Mouse (Mus musculus) heart, postnatal 14 days (tissue): Measurements from ENCODE around the gene Gm3045. TPM values are rescaled to one million over a fixed set of nuclear protein-coding genes. Genes with fewer than 3 reads are reported as not detected.

ENCODE experiments used
- DNase-seq, 2 experiments: peaks; one replicate each; pipeline ENCODE4 v3.0.0; 2021 to 2022
- intact Hi-C: fragments of 180-260 bp; cut with DNase I; formaldehyde crosslinking; loops from one replicate; pipeline ENCODE4 v1.15.1; 2025
- total RNA-seq, 2 experiments: library from RNA; stranded (reverse); gene quantifications; 2 replicates each; pipeline ENCODE4 v1.2.3; 2021

Gm3045 gene
- total RNA-seq, 2 experiments from 2014 or later: not detected

DNA sequence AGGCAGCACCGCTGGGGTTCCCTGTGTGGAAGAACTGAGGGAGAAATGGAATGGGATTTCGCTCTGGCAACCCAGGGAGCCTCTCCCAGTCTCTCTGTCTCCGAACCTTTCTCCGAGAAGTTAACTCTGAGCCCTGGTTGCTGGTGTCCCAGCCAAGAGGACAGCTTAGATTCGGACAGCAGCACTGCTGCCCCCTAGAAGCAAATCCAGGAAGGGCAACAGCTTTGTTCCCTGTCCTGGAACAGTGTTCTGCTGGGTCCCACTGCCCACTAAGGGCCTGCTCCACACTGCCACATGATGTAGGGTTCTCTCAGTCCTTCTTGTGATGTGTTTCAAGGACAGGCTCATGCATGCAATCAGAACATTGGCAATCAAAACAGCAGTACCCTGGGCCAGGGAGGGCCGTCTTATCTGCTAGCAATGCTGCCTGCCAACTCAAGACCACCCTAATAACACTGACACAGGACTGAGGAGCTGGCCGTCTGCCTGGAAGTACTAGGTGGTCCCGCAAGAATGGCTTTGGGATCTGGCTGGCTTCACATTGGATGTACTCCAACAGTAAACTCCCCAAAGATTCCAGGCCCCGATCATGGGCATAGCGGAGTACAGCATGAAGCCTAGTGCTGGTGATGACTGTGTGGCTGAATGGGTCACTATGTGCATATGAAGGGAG, 9.4 kb downstream of the Gm3045 start:
- DNase-seq: no peak
- intact Hi-C loops: no loop called here

DNA sequence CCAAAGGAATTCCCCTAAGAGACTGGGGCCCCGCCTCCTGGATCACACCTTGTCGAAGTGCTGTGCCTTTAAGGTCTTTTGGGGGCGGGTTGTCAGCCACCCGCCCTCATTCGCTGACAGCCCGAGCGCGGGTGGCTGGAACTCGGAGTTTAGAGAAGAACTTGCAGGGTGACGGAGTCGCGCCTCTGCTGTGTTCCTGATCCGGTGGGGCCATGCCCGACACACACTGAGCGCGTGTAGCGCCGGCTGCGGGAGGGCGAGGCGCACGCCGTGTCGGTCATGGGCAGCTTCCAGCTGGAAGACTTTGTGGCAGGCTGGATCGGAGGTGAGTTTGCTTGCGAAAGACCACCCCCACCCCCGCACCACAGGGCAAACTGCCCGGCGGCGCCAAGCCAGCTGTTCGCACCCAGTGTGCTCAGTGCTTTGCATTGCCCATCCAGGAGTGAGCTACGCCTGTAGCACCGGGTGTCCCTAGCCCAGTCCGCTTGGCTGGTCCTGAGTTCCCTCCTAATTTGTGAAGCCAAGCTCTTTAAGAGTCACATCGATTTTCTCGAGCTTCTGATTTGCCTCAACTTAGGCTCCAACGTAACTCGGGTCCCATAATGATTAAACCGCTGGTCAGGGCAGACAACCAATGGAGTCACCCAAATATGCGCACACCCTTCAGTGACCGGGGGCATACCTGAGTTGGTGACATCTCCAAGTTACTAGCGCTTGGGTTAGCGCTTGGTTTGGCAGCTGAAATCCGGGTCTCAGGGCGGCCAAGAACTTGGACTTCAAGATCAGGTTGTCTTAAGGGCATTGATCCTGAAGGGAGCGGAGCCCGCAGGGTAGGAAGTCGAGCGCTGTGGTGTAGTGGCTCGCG, 12.0 kb downstream of the Gm3045 start, which contains the start of gene Slc25a48:
Gene Slc25a48 (plus strand): TSS at position 145 of the 865 bp plus-strand sequence.
- DNase-seq: peak; percentile 32 to 41
- intact Hi-C loops: no loop called here

DNA sequence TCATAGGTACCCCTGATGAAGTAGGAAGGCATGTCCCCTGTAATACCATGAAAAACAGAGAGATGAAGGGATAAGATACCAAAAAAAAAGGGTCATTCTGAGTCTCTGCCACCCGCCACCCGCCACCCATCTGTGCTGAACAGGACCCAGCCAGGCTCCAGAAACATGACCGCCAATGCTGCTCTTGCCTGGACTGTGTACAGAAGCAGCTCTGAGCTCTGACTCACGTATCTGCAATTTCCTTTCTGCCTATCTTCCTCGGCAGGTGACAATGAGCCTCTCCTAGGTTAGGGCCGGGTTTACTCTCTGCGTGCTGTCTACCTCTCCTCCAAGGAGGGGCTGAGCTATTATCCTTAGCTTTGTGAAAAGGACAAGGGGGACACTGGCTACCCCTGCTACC, 17.0 kb downstream of the Gm3045 start:
- no peak for DNase-seq
- intact Hi-C loops: no loop called here

DNA sequence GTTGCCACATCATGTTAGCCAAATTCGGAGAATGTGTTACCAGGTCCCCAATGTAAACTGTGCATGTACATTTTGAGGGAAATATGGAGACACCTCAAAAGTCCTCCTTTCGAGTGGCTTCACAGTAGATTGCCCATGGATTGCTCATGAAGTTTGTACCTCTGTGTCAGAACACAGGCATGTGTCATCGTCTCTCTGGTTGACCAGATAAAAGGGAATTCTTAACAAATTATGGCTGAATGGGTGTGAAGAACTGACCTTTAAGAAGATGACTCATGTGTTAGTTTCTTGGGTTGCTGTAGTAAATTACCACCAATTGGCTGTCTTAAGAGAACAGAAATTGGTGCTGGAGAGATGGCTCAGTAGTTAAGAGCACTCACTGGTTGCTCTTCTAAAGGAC, 17.7 kb downstream of the Gm3045 start:
- intact Hi-C loops: no loop called here
- DNase-seq: no peak

DNA sequence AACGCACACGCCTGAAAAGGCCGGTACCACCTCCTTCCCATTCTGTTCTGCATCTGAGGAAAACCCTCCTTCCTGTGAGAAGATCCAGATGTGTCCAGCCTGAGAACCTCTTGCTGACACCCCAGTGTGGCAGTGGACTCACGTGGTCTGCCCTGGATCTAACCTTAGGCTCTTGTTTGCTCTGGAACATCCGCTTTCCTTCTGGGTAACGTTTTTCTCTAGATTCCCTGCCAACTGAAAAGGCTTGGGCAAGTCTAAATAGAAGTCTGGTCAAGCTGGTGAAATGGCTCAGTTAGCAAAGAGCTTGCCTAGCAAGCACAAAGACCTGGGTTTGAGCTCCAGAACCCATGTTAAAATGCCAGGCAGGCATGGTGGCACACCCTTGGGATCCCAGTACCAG, 18.6 kb downstream of the Gm3045 start:
- intact Hi-C loops: no loop called here

DNA sequence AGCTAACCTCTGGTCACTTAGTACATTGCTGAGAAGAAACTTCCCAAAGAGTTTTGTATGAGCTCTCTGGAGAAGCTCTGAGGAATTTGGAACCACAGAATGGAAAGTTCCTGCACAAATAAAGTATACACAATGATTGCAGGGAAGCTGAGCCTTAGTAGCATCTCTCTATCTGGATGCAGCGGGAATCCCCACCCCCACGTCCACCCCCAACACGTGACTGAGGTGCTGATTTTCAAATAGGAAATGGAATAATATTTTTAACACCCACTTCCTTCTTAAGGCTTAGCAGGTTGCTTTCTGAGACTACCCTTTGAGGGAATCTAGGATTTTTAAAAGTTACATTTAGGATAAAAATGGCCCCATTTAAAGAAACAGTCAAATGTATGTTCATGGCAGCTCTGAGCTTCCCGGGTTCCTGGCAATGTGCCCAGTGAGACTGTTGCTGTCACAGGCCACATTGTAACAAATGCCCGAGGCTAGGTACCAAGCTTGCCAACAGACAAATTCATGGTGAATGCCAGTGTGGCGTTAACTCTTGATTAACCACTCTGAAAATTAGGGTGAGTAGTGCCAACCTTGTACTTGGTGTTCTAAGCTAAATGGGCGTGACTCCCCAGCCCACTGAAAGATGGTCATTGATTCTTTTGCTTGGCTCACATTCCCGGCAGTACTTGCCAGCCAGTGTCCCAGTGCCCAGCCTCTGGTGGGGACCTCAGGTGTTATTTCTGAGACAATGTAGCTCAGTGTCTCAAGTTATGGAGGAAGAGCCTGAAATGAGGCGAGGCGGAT, 23.0 kb downstream of the Gm3045 start:
- no peak for DNase-seq
- intact Hi-C loops: no loop called here

More for the DNA sequence above, 18.6 kb downstream of the Gm3045 start:
- DNase-seq: no peak

DNA sequence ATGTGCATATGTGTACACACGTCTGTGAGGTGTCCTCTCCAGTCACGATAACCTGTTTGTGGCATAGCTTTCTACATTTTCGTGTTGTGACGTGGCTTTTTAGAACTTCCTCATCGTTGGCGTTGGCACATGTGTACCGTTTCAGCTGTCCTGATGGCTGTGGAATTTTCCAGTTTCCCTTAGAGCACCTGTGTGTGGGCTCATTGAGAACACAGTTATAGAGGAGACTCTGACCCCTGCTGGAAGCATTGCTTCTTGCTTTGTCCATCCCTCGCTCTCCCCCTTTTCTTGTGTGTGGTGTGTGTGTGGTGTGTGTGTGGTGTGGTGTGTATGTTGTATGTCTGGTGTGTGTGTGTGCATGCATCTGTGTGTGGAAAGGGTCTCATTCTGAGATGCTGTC, 23.6 kb downstream of the Gm3045 start:
- intact Hi-C loops: no loop called here

DNA sequence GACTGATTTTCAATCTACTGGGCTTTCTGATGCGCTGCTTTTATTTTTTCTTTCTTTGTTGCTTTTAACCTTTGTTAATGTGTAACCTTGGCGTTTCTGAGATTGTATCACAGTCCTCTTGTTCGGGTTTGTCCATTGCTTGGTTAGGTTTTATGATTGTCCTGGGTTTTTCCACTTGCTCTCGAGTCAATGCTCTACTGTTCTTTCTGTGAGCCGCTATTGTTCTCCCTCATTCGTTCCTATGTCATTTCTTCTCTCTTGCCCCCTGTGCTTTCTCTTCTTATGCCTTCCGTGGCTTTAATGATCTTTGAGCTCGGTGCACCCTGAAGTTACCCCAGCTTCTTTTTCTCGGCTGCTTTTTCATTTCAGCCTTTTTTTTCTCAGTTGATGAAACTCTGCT, 31.6 kb downstream of the Gm3045 start:
- intact Hi-C loops: no loop called here
- no peak for DNase-seq

More for the DNA sequence above, 23.6 kb downstream of the Gm3045 start:
- DNase-seq: no peak

DNA sequence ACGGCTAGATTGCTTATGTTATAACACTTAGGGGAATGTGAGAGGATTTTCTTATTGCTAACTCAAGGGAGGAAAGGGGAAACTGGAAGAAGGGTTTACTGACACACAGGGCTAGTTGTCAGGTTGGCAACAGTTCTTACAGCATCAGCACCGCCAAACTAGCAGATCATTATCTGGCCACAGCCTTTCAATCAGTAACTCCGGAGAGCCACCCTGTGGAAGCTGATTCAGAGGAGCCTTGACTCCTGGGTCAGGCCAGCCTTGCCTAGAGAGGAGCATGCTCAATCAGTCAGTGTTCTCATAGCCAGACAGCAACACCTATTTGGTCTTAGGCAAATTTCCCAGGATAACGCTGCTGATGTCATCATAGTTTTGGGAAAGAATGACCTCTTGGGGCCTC, 35.1 kb downstream of the Gm3045 start:
- no peak for DNase-seq
- intact Hi-C loops: no loop called here

DNA sequence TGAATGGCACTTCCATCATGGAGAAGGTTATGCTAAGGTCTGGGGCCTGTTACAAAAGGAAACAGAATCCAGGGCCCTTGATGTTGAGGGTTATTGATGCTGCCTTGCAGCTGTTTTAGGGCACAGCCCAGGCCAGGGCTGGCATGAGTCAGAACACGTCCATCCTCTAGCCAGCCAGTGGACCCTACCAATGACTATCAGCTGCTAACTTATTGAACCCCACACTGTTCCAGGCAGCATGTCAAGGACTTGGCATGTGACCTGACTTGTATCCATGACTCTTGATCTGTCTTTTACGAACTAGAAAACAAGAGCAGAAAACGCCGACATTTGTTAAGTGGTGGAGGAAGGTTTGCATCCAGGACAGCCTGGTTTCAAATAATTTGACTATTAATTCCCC, 36.4 kb downstream of the Gm3045 start:
- intact Hi-C loops: no loop called here
- no peak for DNase-seq

DNA sequence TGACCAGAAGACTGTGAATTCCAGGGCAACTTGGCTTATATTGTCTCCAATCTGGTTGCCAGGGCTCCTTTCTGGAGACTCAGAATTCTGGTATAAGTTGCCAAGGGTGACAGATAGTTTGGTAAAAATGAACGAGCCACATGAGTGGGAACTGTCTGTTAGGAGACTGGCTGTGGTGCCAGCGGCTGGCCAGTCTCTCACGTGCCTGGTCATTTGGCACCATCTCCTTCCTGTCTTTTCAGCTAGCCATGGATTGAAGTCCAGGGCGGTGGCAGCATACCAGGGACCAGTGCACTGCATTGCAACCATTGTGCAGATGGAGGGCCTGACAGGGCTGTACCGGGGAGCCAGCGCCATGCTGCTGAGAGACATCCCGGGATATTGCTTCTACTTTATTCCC, 36.9 kb downstream of the Gm3045 start:
- no peak for DNase-seq

DNA sequence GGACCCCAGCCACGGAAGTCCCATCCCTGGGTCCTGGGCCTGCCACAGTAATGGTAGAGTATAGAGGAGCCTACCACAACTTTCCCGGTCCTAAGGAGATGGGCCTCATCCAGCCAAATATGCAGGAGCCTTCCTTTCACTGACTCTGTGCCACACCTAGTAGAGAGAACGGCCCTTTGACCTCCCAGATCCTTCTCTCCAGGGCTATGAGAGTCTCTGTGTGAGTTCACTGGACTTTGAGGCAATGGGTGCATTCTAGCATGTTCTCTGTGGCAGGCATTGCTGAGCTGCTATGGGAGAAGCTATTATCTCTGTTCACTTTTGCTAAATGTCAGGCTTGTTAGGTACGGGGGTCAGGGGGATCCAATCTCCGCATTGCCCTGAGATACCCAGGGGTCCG, 37.4 kb downstream of the Gm3045 start:
- intact Hi-C loops: no loop called here
- no peak for DNase-seq

More for the DNA sequence above, 36.9 kb downstream of the Gm3045 start:
- intact Hi-C loops: no loop called here

DNA sequence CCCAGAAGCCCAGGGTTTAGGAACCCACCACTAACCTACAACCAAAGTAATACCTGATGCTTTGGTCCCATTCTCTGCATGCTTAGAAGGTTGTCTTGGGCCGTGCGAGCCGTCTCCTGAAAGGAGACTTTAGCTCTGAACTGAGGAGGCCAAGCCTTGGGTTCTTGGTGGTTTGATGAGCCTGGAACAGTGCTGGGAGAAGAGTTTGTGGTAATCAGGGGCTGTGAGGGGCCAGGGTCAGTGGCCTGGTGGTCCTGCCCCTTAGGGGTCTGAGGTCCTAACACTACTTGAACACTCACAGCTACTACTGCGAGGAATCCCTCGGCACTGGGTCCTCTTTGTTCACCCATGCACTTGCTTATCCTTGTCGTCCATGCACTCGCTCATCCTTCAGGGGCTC, 41.4 kb downstream of the Gm3045 start:
- DNase-seq: no peak
- intact Hi-C loops: no loop called here

DNA sequence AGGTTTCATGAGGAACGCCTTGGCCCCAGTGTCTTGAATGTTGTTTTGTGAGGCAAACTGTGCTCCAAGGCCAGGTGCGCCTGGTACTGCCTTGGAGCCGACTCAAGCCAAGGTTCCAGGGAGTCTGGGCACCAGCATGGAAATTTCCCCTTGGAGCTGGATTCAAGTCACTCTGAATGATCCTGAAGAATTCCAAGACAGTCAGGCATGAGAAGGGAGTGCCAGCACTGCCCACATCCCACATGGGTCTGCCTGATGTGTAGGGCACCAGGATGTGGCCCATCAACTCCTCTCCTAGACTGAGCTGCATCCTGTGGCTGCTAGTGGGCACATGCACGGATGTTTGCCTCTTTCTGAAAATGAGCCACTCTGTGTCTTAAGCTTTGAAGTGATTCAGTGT, 42.1 kb downstream of the Gm3045 start:
- DNase-seq: no peak
- intact Hi-C loops: no loop called here

DNA sequence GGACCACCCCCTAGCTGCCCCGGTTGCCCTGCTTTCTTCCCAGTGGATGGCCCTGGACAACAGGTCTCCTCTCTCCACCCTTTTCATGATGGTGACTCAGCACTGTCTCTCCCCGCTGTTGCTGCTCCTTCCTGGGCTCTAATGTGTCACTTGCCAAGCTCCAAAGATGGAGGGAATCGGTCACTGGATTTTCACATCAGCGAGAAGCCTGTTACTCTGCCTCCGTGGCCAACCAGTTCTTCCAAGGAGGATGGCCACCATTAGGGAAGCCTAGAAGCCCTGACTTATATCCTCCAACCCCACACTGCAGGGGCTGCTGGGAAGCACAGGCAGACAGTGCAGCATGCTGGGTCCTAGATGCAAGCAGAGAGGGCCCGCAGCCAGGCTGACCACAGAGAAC, 44.8 kb downstream of the Gm3045 start:
- intact Hi-C loops: no loop called here
- DNase-seq: no peak

DNA sequence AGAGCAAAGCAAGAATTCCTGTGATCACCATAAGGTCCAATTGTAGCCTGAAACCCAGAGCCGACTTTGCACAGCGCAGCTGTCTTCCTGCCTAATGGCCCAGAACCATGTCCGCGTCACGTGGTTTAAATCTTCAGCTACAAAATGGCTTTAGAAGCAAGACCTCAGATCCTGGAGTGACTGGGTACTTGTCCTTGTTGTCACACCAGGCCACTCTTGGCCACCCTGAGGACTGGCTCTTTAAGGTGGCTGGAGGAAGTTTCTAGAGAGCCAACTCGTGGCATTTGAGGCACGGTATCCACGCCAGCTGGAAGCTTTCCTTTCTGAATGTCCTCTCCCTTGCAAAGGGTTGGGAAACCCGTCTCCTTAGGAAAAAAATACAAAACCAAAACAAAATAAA, 45.6 kb downstream of the Gm3045 start:
- intact Hi-C loops: no loop called here
- DNase-seq: no peak

DNA sequence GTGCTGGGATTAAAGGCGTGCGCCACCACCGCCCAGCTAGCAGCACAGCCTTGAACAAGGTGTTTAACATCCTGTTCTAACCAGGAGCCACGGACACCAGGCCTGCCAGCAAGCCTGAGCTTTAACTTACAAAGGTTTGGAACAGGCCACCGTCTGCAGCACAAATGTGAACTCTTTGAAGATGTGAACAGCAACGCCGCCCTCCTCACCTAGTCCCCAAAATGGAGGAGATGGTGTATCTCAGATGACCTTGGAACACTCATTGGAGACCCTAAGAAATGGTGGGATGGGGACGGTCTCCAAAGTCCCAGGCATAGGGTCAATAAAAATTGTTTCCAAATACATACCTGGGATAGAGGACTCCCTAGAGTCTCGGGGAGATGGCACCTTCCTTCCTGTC, 46.3 kb downstream of the Gm3045 start:
- intact Hi-C loops: no loop called here

DNA sequence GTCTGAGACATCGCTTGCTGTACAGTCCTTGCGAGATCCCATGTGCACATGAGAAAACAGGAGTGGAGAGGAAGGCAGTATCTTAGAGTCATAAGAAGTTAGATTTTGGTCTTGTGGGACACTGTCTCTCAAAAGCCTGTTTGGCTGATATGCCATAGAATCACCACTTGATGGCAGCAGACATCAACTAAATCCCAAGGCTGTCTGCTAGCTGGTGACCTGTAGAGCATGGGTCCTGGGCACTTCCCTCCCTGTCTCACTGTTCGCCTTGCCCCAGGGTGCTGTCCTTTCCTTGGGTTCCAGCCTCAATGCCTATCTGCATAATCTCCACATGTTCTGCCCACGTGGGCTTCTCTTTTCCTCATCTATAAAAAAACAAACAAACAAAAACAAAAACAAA, 49.0 kb downstream of the Gm3045 start:
- intact Hi-C loops: loop anchor here (2.0 to 5.0 kb wide), 6 partner anchors 79 to 802 kb away; no protein-coding TSS in a partner anchor
- DNase-seq: peak; percentile 27 to 62

More for the DNA sequence above, 46.3 kb downstream of the Gm3045 start:
- DNase-seq: no peak

DNA sequence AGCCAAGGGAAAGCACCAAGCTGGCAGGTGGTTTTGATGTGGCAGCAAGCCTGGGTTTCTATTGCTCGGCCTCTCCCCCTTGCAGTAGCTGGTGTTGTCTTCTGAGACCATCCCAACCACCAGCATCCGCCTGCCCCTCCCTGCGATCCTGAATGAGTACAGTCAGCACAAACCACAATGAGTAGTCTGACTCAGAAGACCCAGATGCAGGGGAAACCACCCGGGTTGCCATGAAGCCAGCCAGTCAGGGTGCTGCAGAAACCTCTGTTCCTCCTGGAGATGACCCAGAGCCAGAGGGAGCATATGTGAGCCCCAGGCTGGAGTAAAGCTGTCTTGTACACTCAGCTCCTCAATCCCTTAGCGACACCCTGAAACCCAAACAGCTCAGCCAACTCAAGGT, 50.4 kb downstream of the Gm3045 start:
- intact Hi-C loops: loop anchor here (5.0 kb wide), 4 partner anchors 166 to 801 kb away; no protein-coding TSS in a partner anchor
- no peak for DNase-seq

DNA sequence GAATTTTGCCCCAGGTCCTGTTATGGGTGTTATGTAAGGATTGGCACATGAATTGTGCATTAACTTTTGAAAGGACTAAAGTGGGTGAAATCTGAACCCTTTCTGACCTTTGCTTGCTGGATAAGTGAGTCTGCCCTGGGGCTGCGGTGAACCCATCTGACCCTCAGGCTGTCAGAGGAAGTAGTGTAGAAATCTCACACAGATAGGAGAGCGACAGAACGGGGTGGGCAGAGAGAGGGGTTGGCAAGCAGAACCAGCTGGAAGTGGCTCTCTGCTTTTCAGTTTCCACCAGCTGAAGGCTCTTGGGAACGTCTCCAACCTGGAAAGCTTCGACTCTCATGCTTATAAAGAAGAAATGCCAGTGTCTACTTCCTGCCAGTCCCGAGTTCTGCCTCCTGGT, 50.9 kb downstream of the Gm3045 start:
- DNase-seq: no peak

DNA sequence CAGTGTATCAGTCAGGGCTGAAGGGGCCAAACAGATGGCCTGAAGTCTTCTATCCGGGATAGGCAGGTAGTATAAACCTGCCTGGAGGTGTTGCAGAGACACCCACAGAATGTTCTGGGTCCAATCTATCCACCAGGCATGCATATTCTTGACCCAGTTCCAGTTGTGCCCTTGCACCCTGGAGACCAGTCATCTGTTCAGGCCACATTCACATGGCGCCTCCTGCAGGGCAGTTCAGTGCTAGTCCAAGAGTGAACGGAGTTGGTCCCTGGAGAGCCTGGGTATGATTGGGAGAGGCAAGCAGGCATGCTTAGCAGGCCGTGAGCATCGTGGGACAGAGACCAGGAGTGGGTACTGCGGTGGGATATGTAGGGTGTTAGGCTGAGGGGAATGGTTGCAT, 51.6 kb downstream of the Gm3045 start:
- intact Hi-C loops: loop anchor here (5.0 kb wide), 4 partner anchors 164 to 799 kb away; no protein-coding TSS in a partner anchor
- DNase-seq: no peak

More for the DNA sequence above, 50.9 kb downstream of the Gm3045 start:
- intact Hi-C loops: loop anchor here (5.0 kb wide), 4 partner anchors 165 to 800 kb away; no protein-coding TSS in a partner anchor
